Mouse (Mus musculus) embryonic fibroblast, embryonic 13.5 days (primary cell): ENCODE measurements around the gene Lrrc32.

Experiments
- CTCF ChIP-seq: IDR thresholded peaks from 2 replicates; pipeline ENCODE4 v1.5.1; 2011; ENCODE audit warnings: mild to moderate bottlenecking, control low read depth, low read length, moderate library complexity, borderline replicate concordance; ENCODE audit not compliant: insufficient read depth
- POLR2A ChIP-seq: IDR thresholded peaks from 2 replicates; pipeline ENCODE4 v1.6.1; 2011; ENCODE audit warnings: low read depth, mild to moderate bottlenecking, control low read depth, low read length, moderate library complexity

DNA sequence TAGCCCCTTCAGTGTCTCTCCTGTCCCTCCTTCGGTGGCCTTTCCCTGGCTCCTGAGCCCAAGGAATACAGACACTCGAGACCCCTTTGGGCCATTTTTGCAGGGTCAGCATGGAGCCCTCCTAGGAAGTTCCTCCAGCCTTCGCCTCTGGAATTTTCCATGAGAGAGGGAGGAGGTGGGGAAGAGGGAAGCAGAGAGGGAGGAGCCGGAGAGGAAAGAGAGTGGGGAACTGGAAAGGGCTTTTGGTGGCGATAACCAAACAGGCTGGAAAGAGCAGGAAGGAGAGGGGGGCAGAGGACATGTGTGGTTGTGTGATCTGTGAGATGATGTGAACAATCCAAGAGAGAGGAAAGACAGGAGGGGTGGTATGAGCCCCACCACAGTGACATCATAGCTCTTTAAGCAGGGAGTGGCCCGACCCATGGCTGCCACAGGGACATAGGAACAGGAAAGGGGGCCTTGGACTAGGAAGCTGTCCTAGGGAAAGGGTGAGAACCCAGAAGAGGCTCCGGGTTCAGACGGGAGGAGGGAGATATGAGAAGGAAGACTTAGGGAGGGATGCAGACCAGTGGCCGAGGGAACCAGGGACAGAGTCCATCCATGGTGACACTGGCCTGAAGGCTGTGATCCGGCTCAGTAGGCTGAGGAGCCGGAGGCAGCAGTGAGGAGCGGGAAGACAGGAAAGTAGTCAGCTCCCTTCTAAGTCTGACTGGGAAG, 6.4 kb upstream of the Lrrc32 start:
- TF ChIP-seq CTCF = no peak
- 0 out of 2 replicates have a peak, but pooled peaks have one; percentile 11 for TF ChIP-seq POLR2A
